Mouse (Mus musculus): Measurements from ENCODE around the gene Nrn1l.

Nrn1l gene

GRCm38 (mm10) chr8:105889756-105890465 is 3.5 kb upstream of the Nrn1l start:
- CTCF ChIA-PET, result no interaction called here

- CTCF ChIA-PET, result interaction anchor here (0.6 kb wide), 1 partner anchor 19 kb away, joined by 3 read pairs; no protein-coding TSS in a partner anchor
Observed at GRCm38 (mm10) chr8:105890870-105891269, 2.5 kb upstream of the Nrn1l start.

GRCm38 (mm10) chr8:105892432-105892831 is 935 bp upstream of the Nrn1l start:
- CTCF ChIA-PET, result interaction anchor here (0.9 to 1.4 kb wide), 2 partner anchors 10 to 225 kb away, joined by 4 read pairs; no protein-coding TSS in a partner anchor

- CTCF ChIA-PET, result no interaction called here
Observed at GRCm38 (mm10) chr8:105897801-105898480, 4.6 kb downstream of the Nrn1l start.

- CTCF ChIA-PET, result interaction anchor here (0.6 to 0.9 kb wide), 3 partner anchors 30 to 285 kb away, joined by 3 read pairs; partner anchors contain the start of gene Ddx28
Observed at GRCm38 (mm10) chr8:105900180-105900940, 7.0 kb downstream of the Nrn1l start, which contains the start of gene Pskh1. Pskh1 (plus strand) TSS chr8:105900441.

- CTCF ChIA-PET, result interaction anchor here (0.6 kb wide), 1 partner anchor 57 kb away, joined by 12 read pairs; no protein-coding TSS in a partner anchor
Observed at GRCm38 (mm10) chr8:105900941-105901616, 7.7 kb downstream of the Nrn1l start.

- CTCF ChIA-PET, result no interaction called here
Observed at GRCm38 (mm10) chr8:105919390-105919789, 26.0 kb downstream of the Nrn1l start.

- CTCF ChIA-PET, result no interaction called here
Observed at GRCm38 (mm10) chr8:105925123-105925522, 31.8 kb downstream of the Nrn1l start.

- CTCF ChIA-PET, result interaction anchor here (0.5 to 1.2 kb wide), 4 partner anchors 30 to 217 kb away, joined by 3 to 12 read pairs (median 3); partner anchors contain the start of gene Pskh1
Observed at GRCm38 (mm10) chr8:105930602-105931001, 37.2 kb downstream of the Nrn1l start.

- CTCF ChIA-PET, result interaction anchor here (1.0 to 1.2 kb wide), 2 partner anchors 31 to 47 kb away, joined by 3 read pairs; partner anchors contain the start of gene Pskh1
Observed at GRCm38 (mm10) chr8:105931271-105931670, 37.9 kb downstream of the Nrn1l start.

- CTCF ChIA-PET, result interaction anchor here (0.8 kb wide), 1 partner anchor 218 kb away, joined by 12 read pairs; no protein-coding TSS in a partner anchor
Observed at GRCm38 (mm10) chr8:105932525-105932924, 39.2 kb downstream of the Nrn1l start.

GRCm38 (mm10) chr8:105933762-105934161 is 40.4 kb downstream of the Nrn1l start, which contains the start of gene Ctrl:
Ctrl (minus strand) TSS chr8:105933862.
- CTCF ChIA-PET, result no interaction called here

- CTCF ChIA-PET, result no interaction called here
Observed at GRCm38 (mm10) chr8:105935105-105935504, 41.7 kb downstream of the Nrn1l start.

GRCm38 (mm10) chr8:105935863-105936603 is 42.7 kb downstream of the Nrn1l start:
- CTCF ChIA-PET, result interaction anchor here (0.7 kb wide), 1 partner anchor 312 kb away, joined by 4 read pairs; no protein-coding TSS in a partner anchor

- CTCF ChIA-PET, result interaction anchor here (0.6 kb wide), 1 partner anchor 752 kb away, joined by 3 read pairs; no protein-coding TSS in a partner anchor
Observed at GRCm38 (mm10) chr8:105936866-105937475, 43.6 kb downstream of the Nrn1l start.

- CTCF ChIA-PET, result interaction anchor here (0.6 kb wide), 1 partner anchor 751 kb away, joined by 3 read pairs; no protein-coding TSS in a partner anchor
Observed at GRCm38 (mm10) chr8:105937496-105938305, 44.3 kb downstream of the Nrn1l start.

GRCm38 (mm10) chr8:105938306-105938669 is 44.9 kb downstream of the Nrn1l start, which contains the start of gene Psmb10:
Psmb10 (minus strand) TSS chr8:105938444.
- CTCF ChIA-PET, result interaction anchor here (0.6 to 0.9 kb wide), 4 partner anchors 29 to 121 kb away, joined by 3 to 21 read pairs (median 5); partner anchors contain the start of gene Nfatc3

- CTCF ChIA-PET, result no interaction called here
Observed at GRCm38 (mm10) chr8:105942026-105942425, 48.7 kb downstream of the Nrn1l start.

GRCm38 (mm10) chr8:105942542-105942941 is 49.2 kb downstream of the Nrn1l start:
- CTCF ChIA-PET, result no interaction called here
